Mouse (Mus musculus): Measurements from ENCODE around the gene Ear6.
"Not testable (repeated sequence)": the region's sequence is repeated elsewhere in the genome, so short reads cannot be mapped to it uniquely, and the experiment has no call there.

DNA sequence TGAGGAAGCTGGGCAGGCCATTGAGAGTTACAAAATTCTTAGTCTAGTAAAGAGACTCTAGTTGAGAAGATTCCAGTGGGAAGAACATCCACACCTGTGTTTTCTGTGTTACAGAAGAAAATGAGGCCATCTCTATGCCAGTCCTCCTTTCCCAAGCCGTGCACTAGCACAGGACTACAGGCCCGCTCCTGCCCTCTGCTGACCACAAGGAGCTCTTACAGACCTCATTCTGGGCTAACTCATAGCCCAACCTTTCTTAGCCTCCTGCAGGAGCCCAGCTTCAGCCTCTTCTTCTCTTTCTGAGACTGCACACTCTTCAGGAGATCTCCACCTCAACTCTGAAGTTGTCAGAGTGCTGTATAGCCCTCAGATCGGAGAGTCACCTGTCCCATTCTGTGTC, 2.5 kb upstream of the Ear6 start:
- TF ChIP-seq CTCF (IDR thresholded peaks at IDR 0.05; ENCODE audit: control insufficient read depth, insufficient read depth, insufficient replicate concordance, low read depth, low read length): peak; percentile 35; the same call in 1 of the 2 replicates
- TF ChIP-seq POLR2A (IDR thresholded peaks at IDR 0.05; ENCODE audit: control insufficient read depth, low read depth, low read length): not testable (repeated sequence)

Data from testis, adult 2 months (tissue).